Mouse (Mus musculus): ENCODE data around the gene Nuak1.

DNA sequence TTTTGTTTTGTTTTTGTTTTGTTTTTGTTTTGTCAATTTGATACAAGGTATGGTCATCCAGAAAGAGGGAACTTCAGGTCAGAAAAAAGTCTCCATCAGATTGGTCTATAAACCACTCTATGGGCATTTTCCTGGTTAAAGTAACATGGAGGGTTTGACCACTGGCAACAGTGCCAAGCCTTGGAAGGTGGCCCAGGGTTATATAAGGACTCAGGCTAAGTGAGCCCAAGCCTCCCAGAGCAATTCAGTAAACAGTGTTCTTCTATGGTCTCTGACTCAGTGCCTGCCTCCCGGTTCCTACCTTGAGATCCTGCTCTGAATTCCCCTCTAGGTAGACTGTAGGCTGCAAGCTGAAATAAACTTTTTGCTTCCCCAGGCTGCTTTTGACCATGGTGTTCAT lies 61.0 kb downstream of the Nuak1 start:
- TF ChIP-seq CTCF (conservative IDR thresholded peaks at IDR 0.05; ENCODE audit: low read length) = no peak
- TF ChIP-seq NANOG (IDR thresholded peaks at IDR 0.05; ENCODE audit: borderline replicate concordance, low read length) = no peak
- TF ChIP-seq POU5F1 (IDR thresholded peaks at IDR 0.05; ENCODE audit: borderline replicate concordance, low read length) = no peak

Measured in E14TG2a.4 (cell line).